Mouse (Mus musculus): Measurements from ENCODE around the gene Ddx3x. TPM values are rescaled to one million over a fixed set of nuclear protein-coding genes. Genes with fewer than 3 reads are reported as not detected.
"Not testable (repeated sequence)": the region's sequence is repeated elsewhere in the genome, so short reads cannot be mapped to it uniquely, and the experiment has no call there.

The Ddx3x gene
- polyA plus RNA-seq, 1 experiment from 2014 or later: 94.7 TPM

GRCm38 (mm10) chrX:13285772-13286171 is 5.0 kb downstream of the Ddx3x start:
- Histone ChIP-seq H3K9ac (no peak overlapping the region), H3K36me3 (peaks cover 68% of the 10 kb centered on the region), H3K9me3 (replicated peaks) (no peaks in the 10 kb centered on the region), H3K4me2 (no peak overlapping the region), H3K4me3 (no peak overlapping the region), H3K27ac (no peak overlapping the region), H3K4me1 (peaks cover 19% of the 10 kb centered on the region), H3K27me3 (replicated peaks) (no peaks in the 10 kb centered on the region)
- WGBS (ENCODE audit: insufficient replicate concordance): 61% methylated on average over 4 of the region's 4 CpGs
- no peak for ATAC-seq

- ATAC-seq: no peak
- Histone ChIP-seq H3K9ac (no peak overlapping the region), H3K4me3 (no peak overlapping the region), H3K4me1 (no peaks in the 10 kb centered on the region), H3K9me3 (replicated peaks) (no peaks in the 10 kb centered on the region), H3K27me3 (replicated peaks) (no peaks in the 10 kb centered on the region), H3K4me2 (no peak overlapping the region), H3K27ac (no peak overlapping the region), H3K36me3 (peaks cover 31% of the 10 kb centered on the region)
- WGBS (ENCODE audit: insufficient replicate concordance): 48% methylated on average over 6 of the region's 6 CpGs
These were observed 13.9 kb downstream of the Ddx3x start for GRCm38 (mm10) chrX:13294505-13295228.

DNA sequence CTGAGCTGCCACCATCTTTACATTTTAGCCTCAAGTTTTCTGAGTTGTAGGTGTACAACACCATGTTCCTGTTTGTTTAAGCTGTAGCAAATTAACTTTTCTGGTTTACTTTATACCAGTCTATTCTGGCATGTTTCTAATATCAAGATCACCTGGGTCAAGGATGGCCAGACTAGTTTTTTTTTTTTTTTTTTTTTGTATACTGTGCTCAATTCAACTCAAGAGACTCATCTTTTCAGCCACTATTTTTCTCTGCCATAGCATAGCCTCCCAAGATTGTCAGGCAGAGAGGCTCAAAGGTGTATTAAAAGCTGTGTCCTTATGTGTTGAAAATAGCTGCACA is 14.4 kb downstream of the Ddx3x start:
- Histone ChIP-seq H3K4me1 (no peaks in the 10 kb centered on the region), H3K27ac (no peak overlapping the region), H3K27me3 (replicated peaks) (no peaks in the 10 kb centered on the region), H3K9ac (no peak overlapping the region), H3K36me3 (peaks cover 26% of the 10 kb centered on the region), H3K9me3 (replicated peaks) (no peaks in the 10 kb centered on the region), H3K4me2 (no peak overlapping the region), H3K4me3 (no peak overlapping the region)
- no peak for ATAC-seq

DNA sequence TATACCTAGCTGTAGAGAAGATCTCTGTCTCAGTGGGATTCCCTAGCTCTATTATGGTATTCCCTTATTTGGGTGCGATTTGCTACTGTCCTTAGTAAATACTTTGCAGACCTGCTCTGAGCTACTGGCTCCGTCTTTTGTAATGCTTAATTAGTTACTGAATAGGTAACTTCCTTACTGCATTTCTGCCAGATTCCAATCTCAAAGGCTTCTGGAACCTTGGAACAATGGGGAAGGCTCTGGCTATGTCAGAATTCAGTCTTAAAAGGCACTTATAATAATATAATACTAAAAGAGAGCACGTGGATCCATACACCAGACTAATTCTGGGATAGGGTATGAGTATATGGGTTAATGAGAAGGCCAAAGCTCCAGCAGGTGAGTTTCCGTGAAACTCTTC is 15.5 kb downstream of the Ddx3x start:
- H3K4me2 ChIP-seq; H3K4me3 ChIP-seq; H3K27me3 ChIP-seq (replicated peaks); H3K27ac ChIP-seq; H3K9ac ChIP-seq; H3K4me1 ChIP-seq; H3K9me3 ChIP-seq (replicated peaks); ATAC-seq: not testable (repeated sequence)
- WGBS (ENCODE audit: insufficient replicate concordance): 37% methylated on average over 4 of the region's 4 CpGs
- peaks cover 15% of the 10 kb centered on the region for H3K36me3 ChIP-seq

GRCm38 (mm10) chrX:13306190-13306589 is 25.4 kb downstream of the Ddx3x start:
- Histone ChIP-seq H3K4me3 (no peak overlapping the region), H3K27ac (no peak overlapping the region), H3K4me1 (no peaks in the 10 kb centered on the region), H3K9ac (no peak overlapping the region), H3K27me3 (replicated peaks) (no peaks in the 10 kb centered on the region), H3K4me2 (no peak overlapping the region), H3K36me3 (no peaks in the 10 kb centered on the region), H3K9me3 (replicated peaks) (no peaks in the 10 kb centered on the region)
- WGBS (ENCODE audit: insufficient replicate concordance): 67% methylated on average over 3 of the region's 3 CpGs
- no peak for ATAC-seq

- Histone ChIP-seq H3K4me3 (no peak overlapping the region), H3K27ac (no peak overlapping the region), H3K9ac (no peak overlapping the region), H3K36me3 (no peaks in the 10 kb centered on the region), H3K27me3 (replicated peaks) (no peaks in the 10 kb centered on the region), H3K4me1 (no peaks in the 10 kb centered on the region), H3K4me2 (no peak overlapping the region), H3K9me3 (replicated peaks) (no peaks in the 10 kb centered on the region)
- 29% methylated on average over 4 of the region's 4 CpGs for WGBS (ENCODE audit: insufficient replicate concordance)
- ATAC-seq: no peak
These were observed 30.6 kb downstream of the Ddx3x start for GRCm38 (mm10) chrX:13311396-13311795.

DNA sequence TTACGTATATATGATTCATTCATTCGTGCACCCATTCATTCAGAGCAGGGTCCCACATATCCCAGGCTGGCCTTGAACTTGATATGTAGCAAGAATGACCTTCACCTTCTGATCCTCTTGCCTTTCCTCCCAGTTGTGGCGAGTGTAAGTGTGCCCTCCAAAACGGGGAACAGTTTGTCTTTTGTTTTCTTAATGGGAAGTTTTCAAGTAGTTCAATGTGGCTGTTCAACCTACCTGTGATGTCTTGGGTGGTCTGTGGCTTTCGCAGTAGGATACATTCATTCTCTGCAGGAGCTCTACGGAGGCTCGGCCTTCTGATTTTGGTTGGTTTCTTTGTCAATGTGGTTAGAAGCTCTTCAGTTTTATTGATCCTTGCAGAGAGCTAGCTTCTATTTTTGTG is 48.8 kb downstream of the Ddx3x start:
- no peak overlapping the region for H3K4me3 ChIP-seq

More for the DNA sequence above, 48.8 kb downstream of the Ddx3x start:
- H3K27me3 ChIP-seq (replicated peaks): no peaks in the 10 kb centered on the region; the same call in 1 of the 2 replicates
- 67% methylated on average over 7 of the region's 7 CpGs for WGBS (ENCODE audit: insufficient replicate concordance)
- H3K4me1 ChIP-seq: no peaks in the 10 kb centered on the region
- H3K9me3 ChIP-seq (replicated peaks): no peaks in the 10 kb centered on the region
- no peak for ATAC-seq
- H3K36me3 ChIP-seq: no peaks in the 10 kb centered on the region
- no peak overlapping the region for H3K4me2 ChIP-seq
- no peak overlapping the region for H3K9ac ChIP-seq
- no peak overlapping the region for H3K27ac ChIP-seq

Other genes starting within 250 kb of the Ddx3x start
- 21.0 and 21.5 TPM in 2 replicates for gene Usp9x, start 209.5 kb upstream of the Ddx3x start, polyA plus RNA-seq (2016; fragmentation: Nextera tagmentation; extraction: Ambion mirVana)
- not detected in 2 replicates for gene Nyx, start 185.1 kb downstream of the Ddx3x start, polyA plus RNA-seq (2016; fragmentation: Nextera tagmentation; extraction: Ambion mirVana)